Mouse (Mus musculus) forebrain, embryonic 11.5 days (tissue): ENCODE results near the gene Plekhm2. TPM values are rescaled to one million over a fixed set of nuclear protein-coding genes. Genes with fewer than 3 reads are reported as not detected.

Experiments
- ATAC-seq: fragments of 200-750 bp; cut with Nextera tagmentation; replicated peaks from 2 replicates; pipeline ENCODE4 v1.8.0; 2017; ENCODE audit warnings: moderate TSS enrichment; ENCODE audit not compliant: low FRiP score
- DNase-seq: peaks from one replicate; pipeline ENCODE4 v3.0.0-alpha.2; 2017; ENCODE audit warnings: low spot score
- H3K27ac ChIP-seq: fragments of 300-500 bp; sonication (generic); 2 replicates; pipeline ENCODE4 v1.5.1; 2014; ENCODE audit warnings: low read depth, low read length
- H3K27me3 ChIP-seq: fragments of 300-500 bp; sonication (generic); 2 replicates; pipeline ENCODE4 v1.6.1; 2014; ENCODE audit warnings: mild to moderate bottlenecking, low read length, mixed read lengths; ENCODE audit not compliant: control insufficient read depth, insufficient read depth
- H3K36me3 ChIP-seq: fragments of 300-500 bp; sonication (generic); 2 replicates; pipeline ENCODE4 v1.6.1; 2014; ENCODE audit warnings: mild to moderate bottlenecking, low read length, moderate library complexity, mixed read lengths; ENCODE audit not compliant: control insufficient read depth, insufficient read depth
- H3K4me1 ChIP-seq: fragments of 300-500 bp; sonication (generic); replicated peaks from 2 replicates; pipeline ENCODE4 v1.6.1; 2014; ENCODE audit warnings: low read length, mixed read lengths; ENCODE audit not compliant: control insufficient read depth, insufficient read depth
- H3K4me2 ChIP-seq: fragments of 300-500 bp; sonication (generic); 2 replicates; pipeline ENCODE4 v1.6.1; 2014; ENCODE audit warnings: low read depth, mild to moderate bottlenecking, low read length, moderate library complexity, mixed read lengths; ENCODE audit not compliant: severe bottlenecking
- H3K4me3 ChIP-seq: fragments of 300-500 bp; sonication (generic); 2 replicates; pipeline ENCODE4 v1.5.1; 2014; ENCODE audit warnings: low read depth, low read length
- H3K9ac ChIP-seq: fragments of 300-500 bp; sonication (generic); 2 replicates; pipeline ENCODE4 v1.6.1; 2014; ENCODE audit warnings: low read length
- H3K9me3 ChIP-seq: fragments of 300-500 bp; sonication (generic); 2 replicates; pipeline ENCODE4 v1.6.1; 2016; ENCODE audit warnings: low read length, mixed read lengths; ENCODE audit not compliant: control insufficient read depth
- WGBS: fragments of 180-500 bp; shearing (Covaris S2); extraction: QIAGEN DNeasy Blood & Tissue Kit; methylation state at CpG from one replicate; pipeline ENCODE4 v1.1.7; 2014; 5-methylcytosine and 5-hydroxymethylcytosine counted together
- polyA plus RNA-seq: library from polyadenylated mRNA; unstranded; fragments of >200 nt; fragmentation: Nextera tagmentation; extraction: Ambion mirVana; gene quantifications from 2 replicates; pipeline ENCODE4 v1.2.1, GENCODE M21; 2014

Plekhm2 gene
- polyA plus RNA-seq, 1 experiment from 2014 or later: 4.6 TPM

DNA sequence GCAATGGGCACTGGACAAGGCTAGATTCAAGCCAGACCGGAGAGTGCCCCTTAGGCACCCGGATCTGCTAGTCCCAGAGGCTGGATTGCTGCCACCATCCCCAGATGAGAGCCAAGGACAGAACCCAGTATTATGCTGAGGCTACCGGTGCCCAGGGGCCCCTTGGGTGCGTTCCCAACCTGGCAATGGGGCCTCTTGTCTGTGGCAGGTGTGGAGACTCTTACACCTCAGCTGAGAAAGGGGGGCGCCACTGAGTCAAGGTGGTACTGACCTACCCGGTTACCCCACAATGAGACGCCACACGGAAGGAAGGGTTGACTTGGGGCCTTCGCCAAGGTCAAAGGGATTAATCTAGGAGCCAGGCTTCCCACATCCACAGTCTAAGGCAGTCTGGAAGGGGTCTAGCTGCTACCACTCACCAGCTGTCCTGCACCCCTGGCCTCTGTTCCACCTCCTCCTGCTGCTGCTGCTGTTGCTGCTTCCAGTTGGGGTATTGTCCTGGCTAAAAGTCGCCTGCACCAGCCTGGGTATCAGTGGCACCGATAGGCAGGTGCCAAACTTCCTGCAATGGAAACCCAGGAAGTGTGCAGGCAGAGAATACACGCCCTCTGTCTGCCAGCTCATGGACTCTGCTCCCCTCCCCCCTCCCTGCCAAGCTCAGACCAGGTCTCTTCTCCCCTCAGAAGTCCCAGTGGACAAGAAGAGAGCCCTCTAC is 63.4 kb downstream of the Plekhm2 start:
- peaks cover 21% of the 10 kb centered on the region for H3K27me3 ChIP-seq
- WGBS: 63% methylated on average over 12 of the region's 12 CpGs
- H3K27ac ChIP-seq: no peak overlapping the region
- no peaks in the 10 kb centered on the region for H3K9me3 ChIP-seq
- H3K36me3 ChIP-seq: no peaks in the 10 kb centered on the region
- no peak for ATAC-seq
- H3K9ac ChIP-seq: no peak overlapping the region
- peaks cover 16% of the 10 kb centered on the region; the same call in 1 of the 2 replicates for H3K4me1 ChIP-seq
- no peak overlapping the region for H3K4me3 ChIP-seq
- no peak for DNase-seq
- no peak overlapping the region for H3K4me2 ChIP-seq

DNA sequence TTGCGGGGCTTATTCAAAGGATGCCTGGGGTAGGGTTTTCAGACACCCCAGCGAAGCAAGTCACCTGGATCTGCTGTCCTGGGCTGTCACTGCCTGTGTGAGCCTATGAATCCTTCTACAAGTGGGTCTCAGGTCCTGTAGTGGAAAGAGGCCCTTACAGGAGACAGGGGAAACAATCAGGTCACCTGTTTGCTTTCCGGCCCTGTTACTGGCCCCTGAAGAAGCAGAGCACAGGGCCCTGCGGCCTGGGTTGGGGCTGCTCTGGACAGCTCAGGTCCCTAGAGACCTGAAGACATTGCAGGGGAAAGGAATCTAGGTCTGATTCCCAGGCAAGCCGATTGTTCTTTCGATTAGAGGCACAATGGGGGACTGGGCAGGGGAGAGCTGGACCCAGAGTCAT is 64.3 kb downstream of the Plekhm2 start:
- no peak overlapping the region for H3K4me2 ChIP-seq
- no peak overlapping the region for H3K9ac ChIP-seq
- H3K36me3 ChIP-seq: no peaks in the 10 kb centered on the region
- WGBS: 19% methylated on average over 6 of the region's 6 CpGs
- H3K9me3 ChIP-seq: no peaks in the 10 kb centered on the region
- no peak overlapping the region for H3K4me3 ChIP-seq
- DNase-seq: no peak
- ATAC-seq: no peak
- H3K27me3 ChIP-seq: peaks cover 21% of the 10 kb centered on the region
- H3K27ac ChIP-seq: no peak overlapping the region
- peaks cover 16% of the 10 kb centered on the region; the same call in 1 of the 2 replicates for H3K4me1 ChIP-seq

DNA sequence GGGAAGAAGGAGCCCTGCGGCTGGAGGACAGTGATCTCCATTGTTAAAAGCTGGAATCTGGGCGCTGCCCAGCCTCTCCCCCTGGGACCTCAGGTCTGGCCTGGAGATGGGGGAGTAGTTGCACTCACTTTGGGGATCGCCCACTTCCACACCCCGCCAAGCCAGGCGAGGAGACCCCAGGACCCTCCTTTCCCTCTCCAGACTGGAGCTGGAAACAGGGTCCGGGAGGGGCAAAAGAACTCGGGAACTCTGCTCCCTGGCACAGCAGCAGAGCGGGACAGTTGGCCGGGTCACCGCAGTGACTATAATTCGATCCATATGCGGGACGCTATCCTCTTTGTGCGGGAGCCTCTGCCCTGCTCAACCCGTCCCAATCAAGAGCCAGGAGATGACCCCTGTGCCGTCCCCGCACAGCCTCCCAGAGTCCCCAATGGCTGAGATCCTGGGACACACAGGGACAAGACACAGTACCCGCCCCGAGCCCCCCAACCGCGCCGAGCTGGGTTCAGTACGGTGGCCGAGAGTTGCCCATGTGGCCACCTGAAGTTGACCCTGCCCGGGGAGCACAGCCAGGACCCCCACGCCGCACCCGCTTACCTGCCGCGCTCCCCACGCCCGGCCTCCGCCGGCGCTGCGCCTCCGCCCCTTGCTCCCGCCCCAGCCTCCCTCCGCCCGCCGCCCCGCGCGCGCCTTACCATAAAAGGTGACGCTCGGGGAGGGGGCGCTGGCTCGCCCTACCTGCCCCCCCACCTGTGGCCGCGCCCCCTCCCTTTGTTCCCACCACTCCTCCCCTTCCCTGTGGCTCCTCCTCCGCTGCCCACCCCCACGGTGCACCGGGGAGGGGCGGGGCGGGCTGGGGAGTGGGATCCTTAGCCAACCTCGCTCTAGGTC is 65.2 kb downstream of the Plekhm2 start:
- Histone ChIP-seq H3K9me3 (no peaks in the 10 kb centered on the region), H3K27ac (no peak overlapping the region), H3K4me3 (peak overlapping the region; percentile 46), H3K9ac (peak overlapping the region; percentile 56), H3K4me2 (peak overlapping the region; percentile 80), H3K4me1 (peaks cover 16% of the 10 kb centered on the region; the same call in 1 of the 2 replicates), H3K27me3 (peaks cover 21% of the 10 kb centered on the region), H3K36me3 (no peaks in the 10 kb centered on the region)
- under 1% methylated on average over 28 of the region's 57 CpGs for WGBS
- ATAC-seq (peak; percentile 25), DNase-seq (peak; percentile 75)

DNA sequence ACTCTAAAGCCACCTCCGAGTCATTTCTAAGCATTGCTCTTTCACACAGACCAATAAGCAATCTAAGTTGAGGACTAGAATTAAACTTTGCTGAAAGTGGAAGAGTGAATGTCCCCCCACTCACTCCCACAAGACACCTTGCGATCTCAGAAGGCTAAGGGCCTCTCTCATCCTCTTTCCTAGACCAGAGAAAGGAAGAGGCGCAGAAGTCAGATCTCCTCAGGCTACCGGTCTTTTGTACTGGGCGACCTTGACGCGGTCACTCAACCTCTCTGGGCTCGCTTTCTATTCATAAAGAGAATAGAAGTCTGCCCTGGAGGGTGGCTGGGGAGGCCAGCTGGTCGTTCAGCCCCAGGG is 65.8 kb downstream of the Plekhm2 start:
- H3K4me2 ChIP-seq: peak overlapping the region; percentile 80
- ATAC-seq (no peak), DNase-seq (no peak)
- peaks cover 16% of the 10 kb centered on the region; the same call in 1 of the 2 replicates for H3K4me1 ChIP-seq
- no peak overlapping the region for H3K27ac ChIP-seq
- peak overlapping the region; percentile 56 for H3K9ac ChIP-seq
- peaks cover 21% of the 10 kb centered on the region for H3K27me3 ChIP-seq
- 1% methylated on average over 9 of the region's 9 CpGs for WGBS
- H3K9me3 ChIP-seq: no peaks in the 10 kb centered on the region
- no peaks in the 10 kb centered on the region for H3K36me3 ChIP-seq
- H3K4me3 ChIP-seq: peak overlapping the region; percentile 46

DNA sequence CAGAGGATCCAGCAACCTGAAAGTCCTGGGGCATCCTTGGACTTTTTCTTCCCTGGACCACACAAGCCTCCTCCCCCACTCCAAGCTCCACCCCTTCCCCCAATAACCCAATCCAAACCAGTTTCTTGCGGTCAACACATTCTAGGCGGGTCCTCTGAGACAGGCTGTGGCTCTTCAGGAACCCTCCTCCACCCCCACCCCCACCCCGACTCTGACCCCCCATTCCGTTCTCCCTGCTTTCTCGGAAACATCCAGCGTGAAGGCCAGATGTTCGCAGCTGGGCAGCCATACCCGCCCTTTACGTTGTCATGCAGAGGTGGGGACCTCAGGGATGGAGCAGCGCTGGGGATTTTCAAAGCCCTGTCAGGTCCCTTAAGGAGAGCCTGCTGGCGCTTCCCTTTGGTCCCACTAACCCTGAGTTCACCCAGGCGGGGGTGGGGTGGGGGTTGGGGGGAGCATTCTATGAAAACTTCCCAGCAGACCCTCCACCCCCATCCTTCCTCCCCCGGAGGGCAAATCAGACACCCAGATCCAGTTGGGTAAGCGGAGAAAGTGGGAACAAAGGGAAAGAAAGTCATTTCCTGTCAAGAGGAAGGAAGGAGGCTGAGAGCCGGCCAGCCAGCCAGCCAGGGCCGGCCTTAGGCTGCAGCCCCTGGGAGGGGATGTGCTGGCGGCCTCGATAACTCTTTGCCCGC is 66.4 kb downstream of the Plekhm2 start:
- H3K4me3 ChIP-seq: peak overlapping the region; percentile 46
- under 1% methylated on average over 19 of the region's 19 CpGs for WGBS
- H3K27ac ChIP-seq: no peak overlapping the region
- H3K4me1 ChIP-seq: peaks cover 16% of the 10 kb centered on the region; the same call in 1 of the 2 replicates
- H3K9me3 ChIP-seq: no peaks in the 10 kb centered on the region
- DNase-seq (peak; percentile 63), ATAC-seq (no peak)
- H3K4me2 ChIP-seq: peak overlapping the region; percentile 80
- H3K36me3 ChIP-seq: no peaks in the 10 kb centered on the region
- H3K9ac ChIP-seq: peak overlapping the region; percentile 32
- peaks cover 21% of the 10 kb centered on the region for H3K27me3 ChIP-seq

DNA sequence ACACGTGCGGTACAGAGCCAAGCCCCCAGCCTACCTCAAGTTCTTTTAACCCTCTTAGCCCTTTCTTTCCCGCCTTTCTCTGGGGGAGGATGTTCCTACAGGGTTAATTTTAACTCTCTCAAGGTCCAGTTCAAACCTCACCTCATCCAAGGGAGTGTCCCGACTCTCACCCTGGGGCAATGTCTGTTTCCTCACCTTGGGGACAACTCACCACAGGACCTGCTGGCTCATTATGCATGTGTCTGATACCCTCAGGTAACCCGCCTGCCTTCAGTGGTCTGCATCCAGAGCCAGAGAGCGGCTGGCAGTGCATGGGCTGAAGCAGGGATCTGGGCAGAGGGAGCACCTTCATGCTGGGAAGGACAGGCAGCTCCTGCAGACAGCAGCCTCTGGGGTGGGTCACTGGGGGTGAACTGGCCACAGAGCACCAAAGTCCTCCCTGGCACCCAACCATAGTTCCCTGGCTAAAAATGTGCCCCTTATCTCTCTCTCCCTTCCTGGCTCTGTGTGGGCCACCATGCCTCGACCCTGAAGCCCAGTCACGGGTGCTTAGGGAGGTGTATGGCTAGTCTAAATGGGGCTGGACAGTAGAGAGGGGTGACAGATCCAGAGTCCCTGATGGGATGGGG is 67.9 kb downstream of the Plekhm2 start:
- no peaks in the 10 kb centered on the region for H3K9me3 ChIP-seq
- H3K36me3 ChIP-seq: no peaks in the 10 kb centered on the region
- no peak overlapping the region for H3K9ac ChIP-seq
- H3K27me3 ChIP-seq: peaks cover 21% of the 10 kb centered on the region
- peaks cover 16% of the 10 kb centered on the region; the same call in 1 of the 2 replicates for H3K4me1 ChIP-seq
- no peak overlapping the region for H3K27ac ChIP-seq
- DNase-seq: no peak
- ATAC-seq: no peak
- no peak overlapping the region for H3K4me3 ChIP-seq
- H3K4me2 ChIP-seq: no peak overlapping the region
- WGBS: 87% methylated on average over 8 of the region's 8 CpGs

DNA sequence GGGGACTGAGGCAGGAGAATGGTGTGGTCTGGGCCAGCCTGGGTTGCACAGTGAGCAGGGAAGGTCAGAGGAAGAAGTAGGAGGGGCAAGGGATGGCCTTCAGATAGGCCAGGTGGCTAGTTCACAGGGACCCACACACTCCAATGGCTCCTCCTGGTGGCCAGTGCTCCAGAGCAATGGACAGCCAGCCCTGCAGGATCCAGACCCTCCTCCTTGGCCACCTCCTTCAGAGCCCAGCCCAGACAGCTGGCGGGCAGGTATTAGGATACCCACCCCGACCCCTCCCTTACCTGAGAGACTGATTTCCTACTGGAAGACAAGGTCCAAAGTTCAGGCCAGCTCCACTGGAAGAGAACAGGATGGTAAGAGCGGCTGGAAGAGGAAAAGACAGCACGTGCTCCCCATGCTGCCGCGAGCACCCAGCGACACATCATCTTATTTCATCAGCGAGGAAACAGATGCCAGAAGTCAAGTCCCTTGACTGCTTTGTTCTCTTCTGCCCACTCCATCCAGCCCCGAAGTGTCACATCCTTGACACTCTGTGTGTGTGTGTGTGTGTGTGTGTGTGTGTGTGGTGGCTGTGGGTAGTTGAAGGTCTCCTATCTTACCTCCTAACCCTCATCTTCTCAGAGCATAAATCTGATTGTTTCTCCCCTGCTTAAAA is 69.0 kb downstream of the Plekhm2 start:
- ATAC-seq (no peak), DNase-seq (no peak)
- WGBS: 83% methylated on average over 9 of the region's 9 CpGs
- H3K9ac ChIP-seq: no peak overlapping the region
- no peaks in the 10 kb centered on the region for H3K36me3 ChIP-seq
- no peak overlapping the region for H3K27ac ChIP-seq
- no peak overlapping the region for H3K4me2 ChIP-seq
- no peak overlapping the region for H3K4me3 ChIP-seq
- no peaks in the 10 kb centered on the region for H3K9me3 ChIP-seq
- peaks cover 19% of the 10 kb centered on the region for H3K27me3 ChIP-seq
- H3K4me1 ChIP-seq: peaks cover 16% of the 10 kb centered on the region; the same call in 1 of the 2 replicates
